Mouse (Mus musculus) kidney, postnatal 36 days (tissue): ENCODE data around the gene Uhrf1bp1.

Experiments used
- DNase-seq, 2 experiments: peaks; one replicate each; pipeline ENCODE4 v3.0.0; 2021 to 2022; ENCODE audit warnings: mixed read lengths in 2 of 2

Gene Uhrf1bp1

GRCm38 (mm10) chr17:27911371-27911770 is 55.1 kb downstream of the Uhrf1bp1 start:
- no peak for DNase-seq

GRCm38 (mm10) chr17:27914742-27915141 is 58.5 kb downstream of the Uhrf1bp1 start:
- DNase-seq = no peak

- no peak for DNase-seq
Measured at GRCm38 (mm10) chr17:27916366-27916765, 60.1 kb downstream of the Uhrf1bp1 start.

- DNase-seq = peak; percentile 65 to 77
Measured at GRCm38 (mm10) chr17:27920676-27921075, 64.4 kb downstream of the Uhrf1bp1 start.

- no peak for DNase-seq
Measured at GRCm38 (mm10) chr17:27922174-27922712, 66.0 kb downstream of the Uhrf1bp1 start.

GRCm38 (mm10) chr17:27925054-27925453 is 68.8 kb downstream of the Uhrf1bp1 start:
- peak in 1 of 2 experiments; percentile 44 for DNase-seq

GRCm38 (mm10) chr17:27925504-27925903 is 69.3 kb downstream of the Uhrf1bp1 start:
- DNase-seq = no peak

GRCm38 (mm10) chr17:27930291-27930690 is 74.0 kb downstream of the Uhrf1bp1 start:
- no peak for DNase-seq

DNA sequence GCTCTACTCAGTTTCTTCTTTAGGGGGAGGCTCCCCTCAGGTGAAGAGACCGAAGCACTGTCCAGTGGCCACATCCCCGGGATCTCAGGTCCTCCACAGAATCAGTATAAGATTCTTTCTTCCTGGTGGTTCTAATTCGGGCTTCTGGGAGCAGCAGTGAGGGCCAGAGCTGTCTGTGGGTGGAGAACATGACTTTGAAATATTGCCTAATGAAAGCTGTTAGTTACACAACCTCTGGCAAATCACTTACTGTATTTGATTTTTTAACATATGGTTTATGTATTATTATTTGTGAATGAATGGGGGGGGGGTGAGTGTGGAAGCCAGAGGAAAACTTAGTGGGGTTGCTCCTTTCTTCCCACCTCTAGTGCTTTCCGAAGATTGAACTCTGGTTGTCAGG is 75.6 kb downstream of the Uhrf1bp1 start:
- no peak for DNase-seq

- DNase-seq = no peak
Measured at GRCm38 (mm10) chr17:27934136-27934910, 78.1 kb downstream of the Uhrf1bp1 start.

- DNase-seq = no peak
Measured at GRCm38 (mm10) chr17:27935091-27935490, 78.8 kb downstream of the Uhrf1bp1 start.

DNA sequence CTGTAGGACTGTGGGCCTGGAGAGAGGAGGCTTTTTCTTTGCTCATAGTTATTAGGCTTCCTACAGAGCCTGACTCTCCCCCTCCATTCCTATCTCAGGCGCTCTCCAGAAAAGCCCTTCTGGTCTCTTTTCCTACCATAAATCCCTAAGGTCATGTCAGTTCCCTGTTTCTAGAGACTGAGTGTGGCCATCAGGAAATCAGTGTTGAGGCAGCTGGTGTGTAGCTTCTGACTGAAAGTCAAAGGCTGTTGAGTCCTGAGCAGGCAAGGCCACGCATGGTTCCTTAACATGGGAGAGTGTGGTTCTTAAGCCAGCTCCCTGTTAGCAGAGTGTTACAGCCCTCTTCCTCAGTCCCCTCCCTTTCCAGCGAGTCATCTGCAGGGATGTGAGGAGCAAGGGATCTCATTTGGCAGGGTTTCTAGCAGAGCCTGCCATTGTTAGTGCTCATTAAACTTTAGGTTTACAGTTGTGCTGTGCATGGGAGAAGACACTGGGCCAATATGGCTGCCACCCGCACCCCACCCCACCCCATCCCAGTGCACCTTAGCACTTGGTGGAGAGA is 80.9 kb downstream of the Uhrf1bp1 start:
- DNase-seq = no peak

- peak in 1 of 2 experiments; percentile 24 for DNase-seq
Measured at GRCm38 (mm10) chr17:27938121-27938754, 82.0 kb downstream of the Uhrf1bp1 start.

- DNase-seq = no peak
Measured at GRCm38 (mm10) chr17:27939028-27939427, 82.8 kb downstream of the Uhrf1bp1 start.

GRCm38 (mm10) chr17:27940352-27940751 is 84.1 kb downstream of the Uhrf1bp1 start:
- DNase-seq = peak; percentile 21 to 42

DNA sequence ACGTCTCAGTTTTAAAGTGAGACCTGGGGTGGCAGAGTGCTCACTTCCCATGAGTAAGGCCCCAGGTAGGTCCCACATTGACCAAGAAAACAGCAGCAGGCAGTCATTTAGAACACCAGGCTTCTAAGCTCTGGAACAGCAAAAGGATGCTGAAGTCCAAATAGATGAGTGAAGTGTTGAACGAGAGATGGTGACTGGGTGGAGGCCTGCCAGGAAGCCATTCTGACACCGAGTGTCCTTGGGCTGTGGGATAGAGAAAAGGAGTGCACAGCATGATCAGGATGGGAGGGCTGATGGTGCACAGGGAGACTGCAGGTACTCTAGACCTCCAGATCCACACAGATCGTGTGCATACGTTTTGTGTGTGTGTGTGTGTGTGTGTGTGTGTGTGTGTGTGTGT is 84.9 kb downstream of the Uhrf1bp1 start:
- DNase-seq = peak in 1 of 2 experiments; percentile 33

- DNase-seq = no peak
Measured at GRCm38 (mm10) chr17:27941698-27942097, 85.5 kb downstream of the Uhrf1bp1 start.

GRCm38 (mm10) chr17:27942131-27942530 is 85.9 kb downstream of the Uhrf1bp1 start:
- DNase-seq = no peak

DNA sequence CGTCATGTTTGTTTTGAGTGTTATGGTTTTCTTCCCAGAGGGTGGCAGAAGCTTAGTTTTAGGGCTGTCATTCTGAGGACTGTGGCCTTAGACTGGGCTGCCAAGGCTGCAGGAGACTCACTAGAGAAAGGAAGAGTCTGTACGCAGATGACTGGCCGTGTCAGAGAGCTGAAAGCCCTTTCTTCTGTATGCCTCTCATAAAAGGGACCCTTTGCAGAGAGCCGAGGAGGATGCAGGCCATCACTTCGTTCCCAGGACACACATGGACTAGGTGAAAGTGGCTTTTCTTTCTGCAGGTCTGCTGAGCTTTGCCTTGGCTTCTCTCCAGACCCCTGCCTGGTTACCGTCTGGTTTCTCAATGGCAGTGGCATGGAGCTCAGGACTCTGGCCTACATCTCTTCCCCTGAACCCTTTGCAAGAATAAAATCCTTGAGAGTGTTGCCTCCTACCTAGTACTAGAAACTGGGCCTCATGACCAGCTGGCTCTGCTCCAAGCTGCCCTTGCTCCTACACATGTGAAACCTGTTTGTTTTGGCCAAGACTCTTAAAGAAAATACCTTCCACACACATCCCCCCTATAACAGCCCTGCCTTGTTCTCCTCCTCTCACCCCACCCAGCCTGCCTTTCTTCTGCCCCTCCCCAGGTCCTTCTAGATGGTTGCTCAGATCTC is 89.4 kb downstream of the Uhrf1bp1 start:
- peak; percentile 88 to 90 for DNase-seq

GRCm38 (mm10) chr17:27946371-27946770 is 90.1 kb downstream of the Uhrf1bp1 start:
- no peak for DNase-seq

GRCm38 (mm10) chr17:27947155-27947554 is 90.9 kb downstream of the Uhrf1bp1 start:
- DNase-seq = no peak
